Mouse (Mus musculus) hindbrain, embryonic 14.5 days (tissue): Measurements from ENCODE around the gene Megf8. TPM values are rescaled to one million over a fixed set of nuclear protein-coding genes. Genes with fewer than 3 reads are reported as not detected.

Experiments
- ATAC-seq: fragments of 200-750 bp; cut with Nextera tagmentation; 2 replicates; pipeline ENCODE4 v1.8.0; 2017; ENCODE audit warnings: moderate number of reproducible peaks, mild to moderate bottlenecking, moderate TSS enrichment, moderate library complexity; ENCODE audit not compliant: low FRiP score
- DNase-seq: peaks from one replicate; pipeline ENCODE4 v3.0.0-alpha.2; 2015; ENCODE audit warnings: low spot score
- H3K27ac ChIP-seq: fragments of 300-500 bp; sonication (generic); 2 replicates; pipeline ENCODE4 v1.5.1; 2014; ENCODE audit warnings: mild to moderate bottlenecking, moderate library complexity
- H3K27me3 ChIP-seq: fragments of 300-500 bp; sonication (generic); 2 replicates; pipeline ENCODE4 v1.6.1; 2014; ENCODE audit warnings: mild to moderate bottlenecking, low read length, mixed read lengths; ENCODE audit not compliant: control insufficient read depth, insufficient read depth
- H3K36me3 ChIP-seq: fragments of 300-500 bp; sonication (generic); replicated peaks from 2 replicates; pipeline ENCODE4 v1.6.1; 2014; ENCODE audit not compliant: control insufficient read depth, insufficient read depth
- H3K4me1 ChIP-seq: fragments of 300-500 bp; sonication (generic); replicated peaks from 2 replicates; pipeline ENCODE4 v1.6.1; 2014; ENCODE audit warnings: antibody characterized with exemption, low read length, mixed read lengths; ENCODE audit not compliant: control insufficient read depth, insufficient read depth
- H3K4me2 ChIP-seq: fragments of 300-500 bp; sonication (generic); replicated peaks from 2 replicates; pipeline ENCODE4 v1.6.1; 2014; ENCODE audit warnings: mild to moderate bottlenecking, moderate library complexity
- H3K4me3 ChIP-seq: fragments of 300-500 bp; sonication (generic); replicated peaks from 2 replicates; pipeline ENCODE4 v1.5.1; 2014; ENCODE audit warnings: mild to moderate bottlenecking, low read length
- H3K9ac ChIP-seq: fragments of 300-500 bp; sonication (generic); 2 replicates; pipeline ENCODE4 v1.6.1; 2014
- H3K9me3 ChIP-seq: fragments of 300-500 bp; sonication (generic); 2 replicates; pipeline ENCODE4 v1.6.1; 2016; ENCODE audit warnings: low read length; ENCODE audit not compliant: control insufficient read depth
- WGBS: fragments of 180-500 bp; shearing (Covaris S2); extraction: QIAGEN DNeasy Blood & Tissue Kit; methylation state at CpG from one replicate; pipeline ENCODE4 v1.1.7; 2014; 5-methylcytosine and 5-hydroxymethylcytosine counted together
- polyA plus RNA-seq: library from polyadenylated mRNA; unstranded; fragments of >200 nt; fragmentation: Nextera tagmentation; extraction: Ambion mirVana; gene quantifications from 2 replicates; pipeline ENCODE4 v1.2.1, GENCODE M21; 2014

Megf8 gene
- polyA plus RNA-seq, 1 experiment from 2014 or later, result 22.0 TPM

- peaks cover 52% of the 10 kb centered on the region for H3K36me3 ChIP-seq
- H3K27ac ChIP-seq, result no peak overlapping the region
- peak overlapping the region; percentile 82; the same call in 1 of the 2 replicates for H3K4me3 ChIP-seq
- peak overlapping the region; percentile 79; the same call in 1 of the 2 replicates for H3K4me2 ChIP-seq
- no peak for ATAC-seq
- peak overlapping the region; percentile 80 for H3K9ac ChIP-seq
- no peaks in the 10 kb centered on the region for H3K27me3 ChIP-seq
- H3K9me3 ChIP-seq, result no peaks in the 10 kb centered on the region
- DNase-seq, result no peak
- H3K4me1 ChIP-seq, result peaks cover 39% of the 10 kb centered on the region
- 62% methylated on average over 5 of the region's 5 CpGs for WGBS
Observed at GRCm38 (mm10) chr7:25284766-25285165, 32.2 kb upstream of the Megf8 start.

- Histone ChIP-seq H3K36me3 (peaks cover 61% of the 10 kb centered on the region), H3K4me3 (no peak overlapping the region), H3K4me2 (0 out of 2 replicates have a peak overlapping the region, but pooled peaks have one; percentile 79), H3K4me1 (peaks cover 30% of the 10 kb centered on the region), H3K9ac (no peak overlapping the region), H3K27me3 (no peaks in the 10 kb centered on the region), H3K27ac (no peak overlapping the region), H3K9me3 (no peaks in the 10 kb centered on the region)
- WGBS, result 87% methylated on average over 20 of the region's 20 CpGs
- DNase-seq, result no peak
- ATAC-seq, result no peak
Observed at GRCm38 (mm10) chr7:25285511-25286238, 31.3 kb upstream of the Megf8 start.

GRCm38 (mm10) chr7:25286989-25287388, 30.0 kb upstream of the Megf8 start:
- peaks cover 20% of the 10 kb centered on the region for H3K4me1 ChIP-seq
- no peak overlapping the region for H3K4me3 ChIP-seq
- H3K27ac ChIP-seq, result no peak overlapping the region
- H3K4me2 ChIP-seq, result no peak overlapping the region
- DNase-seq, result no peak
- H3K9ac ChIP-seq, result no peak overlapping the region
- H3K36me3 ChIP-seq, result peaks cover 74% of the 10 kb centered on the region
- ATAC-seq, result no peak
- WGBS, result 81% methylated on average over 8 of the region's 8 CpGs
- H3K27me3 ChIP-seq, result no peaks in the 10 kb centered on the region
- no peaks in the 10 kb centered on the region for H3K9me3 ChIP-seq

- DNase-seq (no peak), ATAC-seq (no peak)
- no peak overlapping the region for H3K9ac ChIP-seq
- no peak overlapping the region for H3K27ac ChIP-seq
- H3K4me2 ChIP-seq, result no peak overlapping the region
- H3K4me1 ChIP-seq, result peaks cover 19% of the 10 kb centered on the region
- peaks cover 84% of the 10 kb centered on the region for H3K36me3 ChIP-seq
- H3K4me3 ChIP-seq, result no peak overlapping the region
- H3K27me3 ChIP-seq, result no peaks in the 10 kb centered on the region
- no peaks in the 10 kb centered on the region for H3K9me3 ChIP-seq
- 96% methylated on average over 12 of the region's 12 CpGs for WGBS
Observed at GRCm38 (mm10) chr7:25288011-25288410, 29.0 kb upstream of the Megf8 start.

- WGBS, result 86% methylated on average over 3 of the region's 3 CpGs
Observed at GRCm38 (mm10) chr7:25288721-25289120, 28.2 kb upstream of the Megf8 start.

GRCm38 (mm10) chr7:25289925-25290324, 27.0 kb upstream of the Megf8 start:
- Histone ChIP-seq H3K27ac (no peak overlapping the region), H3K27me3 (no peaks in the 10 kb centered on the region), H3K4me1 (no peaks in the 10 kb centered on the region; the same call in 1 of the 2 replicates), H3K9ac (no peak overlapping the region), H3K4me2 (no peak overlapping the region), H3K36me3 (peaks cover 100% of the 10 kb centered on the region), H3K9me3 (no peaks in the 10 kb centered on the region), H3K4me3 (no peak overlapping the region)
- DNase-seq (no peak), ATAC-seq (no peak)
- 99% methylated on average over 3 of the region's 3 CpGs for WGBS

More at GRCm38 (mm10) chr7:25288721-25289120, 28.2 kb upstream of the Megf8 start:
- DNase-seq, result no peak
- Histone ChIP-seq H3K4me1 (peaks cover 12% of the 10 kb centered on the region), H3K27ac (no peak overlapping the region), H3K4me2 (no peak overlapping the region), H3K4me3 (no peak overlapping the region), H3K36me3 (peaks cover 91% of the 10 kb centered on the region), H3K27me3 (no peaks in the 10 kb centered on the region), H3K9ac (no peak overlapping the region), H3K9me3 (no peaks in the 10 kb centered on the region)
- no peak for ATAC-seq

GRCm38 (mm10) chr7:25290463-25290862, 26.5 kb upstream of the Megf8 start:
- Histone ChIP-seq H3K36me3 (peaks cover 100% of the 10 kb centered on the region), H3K27me3 (no peaks in the 10 kb centered on the region), H3K9ac (no peak overlapping the region), H3K4me2 (no peak overlapping the region), H3K27ac (no peak overlapping the region), H3K4me3 (no peak overlapping the region), H3K9me3 (no peaks in the 10 kb centered on the region), H3K4me1 (no peaks in the 10 kb centered on the region; the same call in 1 of the 2 replicates)
- DNase-seq (no peak), ATAC-seq (no peak)
- WGBS, result 95% methylated on average over 1 of the region's 1 CpGs

- Histone ChIP-seq H3K4me1 (peaks cover 4% of the 10 kb centered on the region; the same call in 1 of the 2 replicates), H3K9ac (no peak overlapping the region), H3K4me2 (no peak overlapping the region), H3K36me3 (peaks cover 100% of the 10 kb centered on the region), H3K4me3 (no peak overlapping the region), H3K27me3 (no peaks in the 10 kb centered on the region), H3K27ac (no peak overlapping the region), H3K9me3 (no peaks in the 10 kb centered on the region)
- no peak for DNase-seq
- WGBS, result 89% methylated on average over 2 of the region's 2 CpGs
- no peak for ATAC-seq
Observed at GRCm38 (mm10) chr7:25290911-25291310, 26.1 kb upstream of the Megf8 start.

- Histone ChIP-seq H3K4me2 (no peak overlapping the region), H3K4me3 (no peak overlapping the region), H3K9me3 (no peaks in the 10 kb centered on the region), H3K36me3 (peaks cover 93% of the 10 kb centered on the region), H3K27me3 (no peaks in the 10 kb centered on the region), H3K27ac (peak overlapping the region; percentile 51; the same call in 1 of the 2 replicates), H3K4me1 (peaks cover 13% of the 10 kb centered on the region), H3K9ac (no peak overlapping the region)
- WGBS, result 41% methylated on average over 7 of the region's 7 CpGs
- DNase-seq (no peak), ATAC-seq (no peak)
Observed at GRCm38 (mm10) chr7:25292107-25292506, 24.9 kb upstream of the Megf8 start.
